Mouse (Mus musculus): ENCODE results near the gene Mpp2.

DNA sequence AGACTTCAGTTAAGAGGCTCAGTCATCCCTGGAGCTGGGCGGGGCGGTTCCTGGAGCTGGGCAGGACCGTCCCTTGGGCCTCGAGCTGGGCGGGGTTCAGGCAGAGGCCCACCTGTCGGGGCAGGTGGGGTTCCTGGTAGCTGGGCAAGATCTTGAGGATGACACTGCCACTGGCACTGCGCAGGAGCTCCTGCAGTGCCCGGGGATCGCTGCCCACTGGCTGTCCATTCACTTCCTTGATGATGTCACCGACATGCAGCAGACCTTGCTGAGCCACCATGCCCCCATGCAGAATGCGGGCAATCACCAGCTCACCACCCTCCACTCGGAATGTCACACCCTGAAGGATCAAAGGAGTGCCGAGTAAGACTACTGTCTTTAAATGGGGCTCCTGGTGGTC, 25.2 kb downstream of the Mpp2 start:
- TF ChIP-seq POLR2A (IDR thresholded peaks at IDR 0.05; ENCODE audit: low read depth, low read length) (no peak), CTCF (IDR thresholded peaks at IDR 0.05; ENCODE audit: extremely low read depth, insufficient read depth, insufficient read length, insufficient replicate concordance) (no peak)

Measured in spleen, adult 2 months (tissue).